Mouse (Mus musculus): ENCODE data around the gene Mthfr. TPM values are rescaled to one million over a fixed set of nuclear protein-coding genes. Genes with fewer than 3 reads are reported as not detected.

The Mthfr gene
- polyA plus RNA-seq, 1 experiment from 2014 or later = 25.8 TPM

- Histone ChIP-seq H3K36me3 (peaks cover 52% of the 10 kb centered on the region), H3K4me1 (peaks cover 5% of the 10 kb centered on the region; the same call in 1 of the 2 replicates), H3K9me3 (replicated peaks) (no peaks in the 10 kb centered on the region), H3K4me3 (no peak overlapping the region), H3K27ac (no peak overlapping the region), H3K27me3 (ENCODE audit: low read depth, poor library complexity, severe bottlenecking) (no peaks in the 10 kb centered on the region)
- DNase-seq (ENCODE audit: low spot score) = no peak
- WGBS = 96% methylated on average over 6 of the region's 6 CpGs
These were observed 20.1 kb downstream of the Mthfr start for GRCm38 (mm10) chr4:148058993-148059392.

GRCm38 (mm10) chr4:148060120-148061085 is 21.5 kb downstream of the Mthfr start:
- 55% methylated on average over 13 of the region's 13 CpGs for WGBS
- H3K27ac ChIP-seq = no peak overlapping the region

GRCm38 (mm10) chr4:148061086-148061480 is 22.2 kb downstream of the Mthfr start:
- Histone ChIP-seq H3K27ac (no peak overlapping the region), H3K36me3 (peaks cover 32% of the 10 kb centered on the region), H3K4me3 (no peak overlapping the region), H3K9me3 (replicated peaks) (no peaks in the 10 kb centered on the region), H3K27me3 (ENCODE audit: low read depth, poor library complexity, severe bottlenecking) (no peaks in the 10 kb centered on the region), H3K4me1 (peaks cover 10% of the 10 kb centered on the region)
- WGBS = 88% methylated on average over 9 of the region's 9 CpGs
- DNase-seq (ENCODE audit: low spot score) = no peak

More at GRCm38 (mm10) chr4:148060120-148061085, 21.5 kb downstream of the Mthfr start:
- H3K4me3 ChIP-seq = no peak overlapping the region
- H3K4me1 ChIP-seq = peaks cover 5% of the 10 kb centered on the region; the same call in 1 of the 2 replicates
- no peaks in the 10 kb centered on the region for H3K9me3 ChIP-seq (replicated peaks)
- H3K36me3 ChIP-seq = peaks cover 38% of the 10 kb centered on the region
- H3K27me3 ChIP-seq (ENCODE audit: low read depth, poor library complexity, severe bottlenecking) = no peaks in the 10 kb centered on the region
- DNase-seq (ENCODE audit: low spot score) = peak; percentile 56

- no peak for DNase-seq (ENCODE audit: low spot score)
- Histone ChIP-seq H3K27ac (no peak overlapping the region), H3K36me3 (no peaks in the 10 kb centered on the region), H3K4me3 (no peak overlapping the region), H3K9me3 (replicated peaks) (no peaks in the 10 kb centered on the region), H3K4me1 (peaks cover 16% of the 10 kb centered on the region), H3K27me3 (ENCODE audit: low read depth, poor library complexity, severe bottlenecking) (no peaks in the 10 kb centered on the region)
- 53% methylated on average over 6 of the region's 6 CpGs for WGBS
These were observed 27.0 kb downstream of the Mthfr start for GRCm38 (mm10) chr4:148065702-148066400.

GRCm38 (mm10) chr4:148066401-148066744 is 27.5 kb downstream of the Mthfr start:
- no peak overlapping the region for H3K27ac ChIP-seq
- WGBS = 80% methylated on average over 9 of the region's 9 CpGs

GRCm38 (mm10) chr4:148067346-148067745 is 28.5 kb downstream of the Mthfr start:
- Histone ChIP-seq H3K36me3 (no peaks in the 10 kb centered on the region), H3K4me3 (no peak overlapping the region), H3K27ac (no peak overlapping the region), H3K9me3 (replicated peaks) (no peaks in the 10 kb centered on the region), H3K27me3 (ENCODE audit: low read depth, poor library complexity, severe bottlenecking) (no peaks in the 10 kb centered on the region), H3K4me1 (peaks cover 22% of the 10 kb centered on the region)
- WGBS = 90% methylated on average over 8 of the region's 8 CpGs
- no peak for DNase-seq (ENCODE audit: low spot score)

More at GRCm38 (mm10) chr4:148066401-148066744, 27.5 kb downstream of the Mthfr start:
- H3K27me3 ChIP-seq (ENCODE audit: low read depth, poor library complexity, severe bottlenecking) = no peaks in the 10 kb centered on the region
- H3K36me3 ChIP-seq = no peaks in the 10 kb centered on the region
- no peak for DNase-seq (ENCODE audit: low spot score)
- H3K4me1 ChIP-seq = peaks cover 16% of the 10 kb centered on the region
- H3K9me3 ChIP-seq (replicated peaks) = no peaks in the 10 kb centered on the region
- H3K4me3 ChIP-seq = no peak overlapping the region

- Histone ChIP-seq H3K9me3 (replicated peaks) (no peaks in the 10 kb centered on the region), H3K4me1 (peaks cover 23% of the 10 kb centered on the region), H3K4me3 (no peak overlapping the region), H3K27ac (no peak overlapping the region), H3K36me3 (no peaks in the 10 kb centered on the region), H3K27me3 (ENCODE audit: low read depth, poor library complexity, severe bottlenecking) (no peaks in the 10 kb centered on the region)
- DNase-seq (ENCODE audit: low spot score) = no peak
- 90% methylated on average over 9 of the region's 9 CpGs for WGBS
These were observed 30.8 kb downstream of the Mthfr start for GRCm38 (mm10) chr4:148069602-148070218.

GRCm38 (mm10) chr4:148071508-148071907 is 32.6 kb downstream of the Mthfr start:
- Histone ChIP-seq H3K27me3 (ENCODE audit: low read depth, poor library complexity, severe bottlenecking) (no peaks in the 10 kb centered on the region), H3K4me1 (peaks cover 23% of the 10 kb centered on the region), H3K4me3 (no peak overlapping the region), H3K9me3 (replicated peaks) (no peaks in the 10 kb centered on the region), H3K27ac (no peak overlapping the region), H3K36me3 (no peaks in the 10 kb centered on the region)
- WGBS = 57% methylated on average over 5 of the region's 5 CpGs
- DNase-seq (ENCODE audit: low spot score) = no peak

GRCm38 (mm10) chr4:148074521-148075189 is 35.8 kb downstream of the Mthfr start:
- no peaks in the 10 kb centered on the region for H3K27me3 ChIP-seq (ENCODE audit: low read depth, poor library complexity, severe bottlenecking)
- peak overlapping the region; percentile 61 for H3K27ac ChIP-seq
- peaks cover 18% of the 10 kb centered on the region for H3K4me1 ChIP-seq
- H3K4me3 ChIP-seq = peak overlapping the region; percentile 43
- DNase-seq (ENCODE audit: low spot score) = no peak
- WGBS = 61% methylated on average over 17 of the region's 17 CpGs
- no peaks in the 10 kb centered on the region for H3K9me3 ChIP-seq (replicated peaks)
- peaks cover 2% of the 10 kb centered on the region for H3K36me3 ChIP-seq

- WGBS = 39% methylated on average over 21 of the region's 21 CpGs
- peak; percentile 72 for DNase-seq (ENCODE audit: low spot score)
- H3K36me3 ChIP-seq = peaks cover 8% of the 10 kb centered on the region
- H3K4me1 ChIP-seq = peaks cover 18% of the 10 kb centered on the region
- H3K27ac ChIP-seq = peak overlapping the region; percentile 61
- H3K9me3 ChIP-seq (replicated peaks) = no peaks in the 10 kb centered on the region
- H3K27me3 ChIP-seq (ENCODE audit: low read depth, poor library complexity, severe bottlenecking) = no peaks in the 10 kb centered on the region
- H3K4me3 ChIP-seq = peak overlapping the region; percentile 43
These were observed 36.4 kb downstream of the Mthfr start for GRCm38 (mm10) chr4:148075259-148075658.

- Histone ChIP-seq H3K27ac (0 out of 2 replicates have a peak overlapping the region, but pooled peaks have one; percentile 61), H3K36me3 (peaks cover 14% of the 10 kb centered on the region), H3K4me3 (no peak overlapping the region), H3K4me1 (peaks cover 18% of the 10 kb centered on the region), H3K9me3 (replicated peaks) (no peaks in the 10 kb centered on the region), H3K27me3 (ENCODE audit: low read depth, poor library complexity, severe bottlenecking) (no peaks in the 10 kb centered on the region)
- DNase-seq (ENCODE audit: low spot score) = no peak
- 92% methylated on average over 6 of the region's 6 CpGs for WGBS
These were observed 37.0 kb downstream of the Mthfr start for GRCm38 (mm10) chr4:148075881-148076280.

GRCm38 (mm10) chr4:148079212-148079611 is 40.3 kb downstream of the Mthfr start:
- WGBS = 72% methylated on average over 6 of the region's 6 CpGs
- H3K27me3 ChIP-seq (ENCODE audit: low read depth, poor library complexity, severe bottlenecking) = no peaks in the 10 kb centered on the region
- no peak overlapping the region for H3K27ac ChIP-seq
- peaks cover 28% of the 10 kb centered on the region for H3K36me3 ChIP-seq
- peaks cover 28% of the 10 kb centered on the region for H3K4me1 ChIP-seq
- H3K9me3 ChIP-seq (replicated peaks) = no peaks in the 10 kb centered on the region
- DNase-seq (ENCODE audit: low spot score) = no peak
- H3K4me3 ChIP-seq = no peak overlapping the region

All from limb, embryonic 10.5 days (tissue).